Mouse (Mus musculus): Measurements from ENCODE around the gene Dnal4.

Gene Dnal4

GRCm38 (mm10) chr15:79800701-79801100, 23.1 kb upstream of the Dnal4 start:
- DNase-seq (ENCODE audit: low spot score): no peak

GRCm38 (mm10) chr15:79798591-79798990, 20.9 kb upstream of the Dnal4 start:
- DNase-seq (ENCODE audit: low spot score): no peak

GRCm38 (mm10) chr15:79797680-79798079, 20.0 kb upstream of the Dnal4 start:
- no peak for DNase-seq (ENCODE audit: low spot score)

GRCm38 (mm10) chr15:79797096-79797495, 19.4 kb upstream of the Dnal4 start:
- no peak for DNase-seq (ENCODE audit: low spot score)

GRCm38 (mm10) chr15:79796256-79796655, 18.6 kb upstream of the Dnal4 start:
- DNase-seq (ENCODE audit: low spot score): no peak

- no peak for DNase-seq (ENCODE audit: low spot score)
Observed at GRCm38 (mm10) chr15:79794173-79794572, 16.5 kb upstream of the Dnal4 start.

GRCm38 (mm10) chr15:79793076-79793475, 15.4 kb upstream of the Dnal4 start:
- DNase-seq (ENCODE audit: low spot score): no peak

GRCm38 (mm10) chr15:79792455-79792854, 14.8 kb upstream of the Dnal4 start:
- peak; percentile 65 for DNase-seq (ENCODE audit: low spot score)

- DNase-seq (ENCODE audit: low spot score): peak; percentile 46
Observed at GRCm38 (mm10) chr15:79791502-79791901, 13.9 kb upstream of the Dnal4 start.

GRCm38 (mm10) chr15:79790905-79791304, 13.3 kb upstream of the Dnal4 start:
- no peak for DNase-seq (ENCODE audit: low spot score)

- no peak for DNase-seq (ENCODE audit: low spot score)
Observed at GRCm38 (mm10) chr15:79790111-79790510, 12.5 kb upstream of the Dnal4 start.

- no peak for DNase-seq (ENCODE audit: low spot score)
Observed at GRCm38 (mm10) chr15:79787815-79788214, 10.2 kb upstream of the Dnal4 start.

- no peak for DNase-seq (ENCODE audit: low spot score)
Observed at GRCm38 (mm10) chr15:79785056-79785455, 7.4 kb upstream of the Dnal4 start.

- DNase-seq (ENCODE audit: low spot score): no peak
Observed at GRCm38 (mm10) chr15:79775662-79776061, 2.0 kb downstream of the Dnal4 start.

GRCm38 (mm10) chr15:79774117-79775027, 3.3 kb downstream of the Dnal4 start:
- peak; percentile 96 for DNase-seq (ENCODE audit: low spot score)

GRCm38 (mm10) chr15:79770629-79771240, 6.9 kb downstream of the Dnal4 start:
- DNase-seq (ENCODE audit: low spot score): no peak

GRCm38 (mm10) chr15:79768302-79768701, 9.3 kb downstream of the Dnal4 start:
- no peak for DNase-seq (ENCODE audit: low spot score)

GRCm38 (mm10) chr15:79767327-79767961, 10.2 kb downstream of the Dnal4 start:
- DNase-seq (ENCODE audit: low spot score): no peak

- no peak for DNase-seq (ENCODE audit: low spot score)
Observed at GRCm38 (mm10) chr15:79766586-79767071, 11.0 kb downstream of the Dnal4 start.

- no peak for DNase-seq (ENCODE audit: low spot score)
Observed at GRCm38 (mm10) chr15:79766168-79766567, 11.5 kb downstream of the Dnal4 start.

GRCm38 (mm10) chr15:79765361-79765760, 12.3 kb downstream of the Dnal4 start:
- DNase-seq (ENCODE audit: low spot score): peak; percentile 39

GRCm38 (mm10) chr15:79764539-79765267, 12.9 kb downstream of the Dnal4 start:
- DNase-seq (ENCODE audit: low spot score): no peak

All from testis, postnatal 14 days (tissue).